Mouse (Mus musculus) liver, postnatal 0 days (tissue): ENCODE results near the gene B430306N03Rik.

ENCODE experiments used
- CTCF ChIP-seq: sonication (generic); IDR thresholded peaks from 2 replicates; pipeline ENCODE4 v1.5.1; 2016; ENCODE audit warnings: antibody characterized with exemption, low read depth
- EP300 ChIP-seq: IDR thresholded peaks from 2 replicates; pipeline ENCODE4 v1.6.1; 2016; ENCODE audit warnings: antibody characterized with exemption, low read depth, mild to moderate bottlenecking

DNA sequence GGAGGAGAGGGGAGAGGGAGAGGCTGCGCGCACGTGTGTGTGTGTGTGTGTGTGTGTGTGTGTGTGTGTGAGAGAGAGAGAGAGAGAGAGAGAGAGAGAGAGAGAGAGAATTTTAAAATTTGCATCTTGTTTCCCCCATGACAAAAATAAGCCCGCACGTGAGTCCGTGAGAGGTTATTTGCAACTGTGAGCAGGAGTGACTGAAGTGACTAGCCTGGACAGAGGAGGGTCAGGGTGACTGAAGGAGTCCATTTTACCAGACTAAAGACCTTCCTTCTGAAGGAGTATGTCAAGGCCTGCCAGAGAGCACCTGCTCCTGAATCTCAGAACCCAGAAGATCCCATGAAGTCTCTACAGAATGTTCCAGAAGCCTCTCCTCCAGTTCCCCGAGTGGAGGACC lies 16.2 kb upstream of the B430306N03Rik start:
- TF ChIP-seq CTCF (no peak), EP300 (no peak)
